Mouse (Mus musculus) ES-Bruce4 (cell line): ENCODE data around the gene Sec14l2. TPM values are rescaled to one million over a fixed set of nuclear protein-coding genes. Genes with fewer than 3 reads are reported as not detected.
"Not testable (repeated sequence)": the region's sequence is repeated elsewhere in the genome, so short reads cannot be mapped to it uniquely, and the experiment has no call there.

Source experiments
- H3K27ac ChIP-seq: 2 replicates; pipeline ENCODE4 v1.5.1; 2012; ENCODE audit warnings: low read length, inconsistent platforms; ENCODE audit not compliant: insufficient read depth
- H3K27me3 ChIP-seq: 2 replicates; pipeline ENCODE4 v1.6.1; 2012; ENCODE audit warnings: mild to moderate bottlenecking, low read length, inconsistent platforms; ENCODE audit not compliant: control insufficient read depth, poor library complexity, insufficient read depth, severe bottlenecking
- H3K36me3 ChIP-seq: 2 replicates; pipeline ENCODE4 v1.6.1; 2012; ENCODE audit warnings: inconsistent platforms, mild to moderate bottlenecking, low read length, moderate library complexity; ENCODE audit not compliant: control insufficient read depth, poor library complexity, insufficient read depth, severe bottlenecking
- H3K4me1 ChIP-seq: one replicate; pipeline ENCODE4 v1.8.1; 2011; ENCODE audit warnings: low read length; ENCODE audit not compliant: control insufficient read depth, insufficient read depth
- H3K4me3 ChIP-seq: 2 replicates; pipeline ENCODE4 v1.5.1; 2011; ENCODE audit warnings: low read depth, mild to moderate bottlenecking, low read length
- H3K9ac ChIP-seq: 2 replicates; pipeline ENCODE4 v1.6.1; 2012; ENCODE audit warnings: low read depth, mild to moderate bottlenecking, inconsistent platforms; ENCODE audit not compliant: poor library complexity, severe bottlenecking
- H3K9me3 ChIP-seq: replicated peaks from 2 replicates; pipeline ENCODE4 v1.6.1; 2012; ENCODE audit warnings: mild to moderate bottlenecking, low read length, inconsistent platforms; ENCODE audit not compliant: control insufficient read depth, poor library complexity, insufficient read depth, severe bottlenecking
- CTCF ChIP-seq: IDR thresholded peaks from one replicate; pipeline ENCODE4 v1.8.1; 2011; ENCODE audit warnings: low read depth, low read length
- EP300 ChIP-seq: IDR thresholded peaks from 2 replicates; pipeline ENCODE4 v1.6.1; 2011; ENCODE audit warnings: low read depth, low read length; ENCODE audit not compliant: insufficient read depth
- POLR2A ChIP-seq: IDR thresholded peaks from one replicate; pipeline ENCODE4 v1.8.1; 2011; ENCODE audit warnings: low read length; ENCODE audit not compliant: insufficient read depth
- polyA plus RNA-seq: library from polyadenylated mRNA; stranded (reverse); fragments of >200 nt; gene quantifications from 2 replicates; pipeline ENCODE4 v1.2.4, GENCODE M21; 2011; ENCODE audit warnings: low read depth; ENCODE audit not compliant: missing spikeins, insufficient read depth, insufficient read length

Sec14l2 gene
- polyA plus RNA-seq, 1 experiment: 5.4 TPM

DNA sequence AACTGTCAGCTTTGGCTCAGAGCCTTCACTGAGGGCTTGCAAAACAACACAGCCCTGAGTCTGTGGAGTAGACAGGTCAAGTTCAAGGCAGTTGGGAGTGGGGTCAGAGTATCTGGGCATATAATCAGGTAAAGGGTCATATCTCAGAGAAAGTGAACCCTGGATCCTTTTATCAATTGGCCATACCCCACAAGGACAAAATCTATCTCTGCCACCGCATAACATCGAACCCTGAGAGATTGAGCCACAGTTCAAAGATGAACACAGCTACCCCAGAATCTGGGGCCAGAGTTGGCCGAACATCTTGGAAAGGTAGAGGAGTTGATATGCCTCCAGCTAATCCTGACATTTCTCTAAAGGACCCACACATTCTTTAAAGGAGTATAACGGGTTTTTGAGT, 11.2 kb downstream of the Sec14l2 start:
- Histone ChIP-seq H3K36me3 (no peaks in the 10 kb centered on the region), H3K9ac (no peak overlapping the region), H3K27me3 (no peaks in the 10 kb centered on the region), H3K9me3 (no peaks in the 10 kb centered on the region), H3K27ac (no peak overlapping the region), H3K4me3 (no peak overlapping the region), H3K4me1 (no peaks in the 10 kb centered on the region)
- TF ChIP-seq EP300 (no peak), CTCF (no peak), POLR2A (no peak)

DNA sequence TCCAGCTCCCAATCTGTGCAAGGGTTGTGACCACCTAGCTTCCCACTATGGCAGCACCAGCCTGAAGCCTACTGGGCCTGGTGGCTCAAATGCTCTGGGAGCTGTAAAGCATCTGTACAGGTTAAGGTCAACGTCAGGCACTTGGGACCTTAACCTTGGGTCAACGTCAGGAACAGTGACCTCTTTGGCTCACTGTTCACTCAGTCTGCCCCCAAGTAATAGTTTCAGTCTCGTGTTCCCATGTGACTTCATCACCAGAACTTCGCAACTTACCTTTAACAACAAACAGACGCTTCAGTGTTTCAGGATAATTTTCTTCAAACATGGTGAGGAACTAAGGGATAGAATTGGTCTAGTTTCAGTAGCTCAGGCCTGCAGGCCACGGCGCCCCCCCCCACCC, 14.5 kb downstream of the Sec14l2 start:
- Histone ChIP-seq H3K4me3 (no peak overlapping the region), H3K36me3 (no peaks in the 10 kb centered on the region), H3K9ac (no peak overlapping the region), H3K27ac (no peak overlapping the region), H3K4me1 (no peaks in the 10 kb centered on the region), H3K27me3 (no peaks in the 10 kb centered on the region), H3K9me3 (no peaks in the 10 kb centered on the region)
- TF ChIP-seq POLR2A (no peak), CTCF (no peak), EP300 (no peak)

DNA sequence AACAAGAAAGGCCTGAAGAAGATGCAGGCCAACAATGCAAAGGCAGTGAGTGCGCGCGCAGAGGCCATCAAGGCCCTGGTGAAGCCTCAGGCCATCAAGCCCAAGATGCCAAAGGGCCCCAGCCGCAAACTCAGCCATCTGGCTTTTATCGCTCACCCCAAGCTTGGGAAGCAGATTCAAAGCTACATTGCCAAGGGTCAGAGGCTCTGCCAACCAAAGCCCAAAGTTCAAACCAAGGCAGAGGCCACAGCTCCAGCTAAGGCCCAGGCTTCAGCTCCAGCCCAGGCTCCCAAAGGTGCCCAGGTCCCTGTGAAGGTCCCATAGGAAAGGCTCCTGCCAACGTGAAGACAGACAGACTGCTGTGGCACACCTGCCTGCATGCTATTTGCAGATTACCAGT, 15.3 kb downstream of the Sec14l2 start:
- not testable (repeated sequence) for H3K4me1 ChIP-seq, H3K27me3 ChIP-seq, H3K9me3 ChIP-seq, H3K36me3 ChIP-seq, H3K4me3 ChIP-seq, H3K27ac ChIP-seq, H3K9ac ChIP-seq

DNA sequence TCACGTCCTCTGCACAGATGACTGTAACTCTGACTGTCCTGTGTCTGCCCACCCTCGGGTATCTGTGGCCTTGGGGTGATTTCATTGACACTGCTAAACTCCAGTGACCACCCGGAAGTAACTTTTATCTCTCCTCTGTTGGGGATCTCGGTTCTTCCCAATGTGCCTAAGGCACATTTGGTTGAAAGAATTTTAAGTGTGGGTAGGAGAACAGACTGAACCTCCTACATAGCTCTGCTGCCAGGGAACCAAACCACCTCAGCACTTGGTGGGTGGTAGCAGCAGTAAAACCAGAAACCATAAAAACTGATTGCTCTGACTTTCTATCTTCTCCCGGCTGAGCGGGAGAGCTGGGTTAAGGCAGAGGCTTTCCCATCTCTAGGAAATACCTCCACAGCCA, 17.8 kb downstream of the Sec14l2 start:
- Histone ChIP-seq H3K4me3 (no peak overlapping the region), H3K4me1 (no peaks in the 10 kb centered on the region), H3K9me3 (no peaks in the 10 kb centered on the region), H3K9ac (no peak overlapping the region), H3K27ac (no peak overlapping the region), H3K36me3 (no peaks in the 10 kb centered on the region), H3K27me3 (no peaks in the 10 kb centered on the region)
- TF ChIP-seq POLR2A (no peak), CTCF (no peak), EP300 (no peak)

DNA sequence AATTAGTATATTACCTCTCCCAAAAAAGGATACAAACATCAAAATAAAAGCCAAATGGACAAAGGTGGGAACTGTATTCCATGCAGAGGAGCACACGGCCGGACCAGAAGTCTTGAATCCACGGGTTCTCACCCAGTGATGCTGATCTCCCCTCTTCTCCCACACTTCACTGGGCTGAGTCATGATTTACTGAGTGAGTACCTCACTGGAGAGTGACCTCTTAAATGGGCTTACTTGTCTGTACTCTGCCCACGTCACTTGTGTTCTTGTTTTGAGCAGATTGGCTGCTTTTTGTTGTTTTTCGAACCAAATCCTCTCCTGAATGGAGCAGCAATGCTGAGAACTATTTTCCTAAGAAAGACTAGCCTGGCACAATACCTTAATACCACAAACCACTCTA, 18.2 kb downstream of the Sec14l2 start:
- H3K27ac ChIP-seq: no peak overlapping the region
- H3K27me3 ChIP-seq: no peaks in the 10 kb centered on the region
- H3K4me1 ChIP-seq: no peaks in the 10 kb centered on the region
- no peak overlapping the region for H3K9ac ChIP-seq
- no peaks in the 10 kb centered on the region for H3K9me3 ChIP-seq
- no peak overlapping the region for H3K4me3 ChIP-seq
- TF ChIP-seq POLR2A: no peak
- no peak for TF ChIP-seq EP300
- TF ChIP-seq CTCF: no peak
- no peaks in the 10 kb centered on the region for H3K36me3 ChIP-seq

DNA sequence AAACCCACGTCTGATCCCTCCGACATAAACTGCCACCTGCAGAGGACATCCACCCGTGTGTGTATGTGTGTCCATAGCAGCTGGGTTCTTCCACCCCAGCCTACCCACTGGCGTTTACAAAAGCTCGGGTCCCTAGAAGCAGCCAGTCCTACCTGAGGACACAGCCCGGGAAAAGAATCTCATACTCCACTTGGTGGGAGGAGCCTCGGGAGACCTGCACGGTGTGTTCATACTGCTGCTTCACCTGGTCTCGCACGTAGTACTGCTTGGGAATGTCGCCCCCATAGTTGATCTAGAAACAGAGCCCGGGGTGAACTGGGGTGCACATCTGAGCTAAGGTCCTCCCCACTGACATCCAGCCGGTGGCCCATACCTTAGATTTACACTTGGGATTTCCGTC, 19.7 kb downstream of the Sec14l2 start:
- H3K9me3 ChIP-seq: no peaks in the 10 kb centered on the region
- no peaks in the 10 kb centered on the region for H3K27me3 ChIP-seq
- no peak overlapping the region for H3K9ac ChIP-seq
- no peak overlapping the region for H3K4me3 ChIP-seq
- H3K4me1 ChIP-seq: no peaks in the 10 kb centered on the region
- no peak overlapping the region for H3K27ac ChIP-seq
- TF ChIP-seq POLR2A (no peak), EP300 (no peak), CTCF (no peak)
- no peaks in the 10 kb centered on the region for H3K36me3 ChIP-seq
